Comparison of ENCODE assay signal across 8 mouse cellular contexts in the genomic region with DNA sequence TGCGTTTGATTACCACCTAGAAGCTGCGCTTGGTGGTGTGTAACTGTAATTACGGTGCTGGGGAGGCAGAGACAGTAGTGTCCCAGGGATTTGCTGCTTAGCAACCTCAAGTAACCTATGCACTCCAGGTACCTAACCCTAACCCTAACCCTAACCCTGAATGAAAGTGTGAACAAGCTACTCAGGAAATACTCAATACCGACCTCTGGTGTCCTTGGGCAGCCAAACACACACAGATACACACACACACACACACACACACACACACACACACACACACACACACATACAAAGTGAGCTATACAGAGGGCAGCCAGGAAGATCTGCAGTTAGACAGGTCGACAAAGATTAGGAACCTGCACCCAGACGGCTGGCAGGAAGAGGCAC. TPM values are rescaled to one million over a fixed set of nuclear protein-coding genes. Genes with fewer than 3 reads are reported as not detected.
A peak's percentile ranks its signal among the peaks of the same experiment; 100 is the strongest.
DNase-seq lines count a peak whose midpoint lies in the region; ATAC-seq and TF ChIP-seq lines count a peak whose summit lies in the region.

No protein-coding gene starts in this region.

- H3K79me2 ChIP-seq in myocyte (ENCODE audit: control insufficient read depth, insufficient read depth) = peaks cover 5% of the 10 kb centered on the region

- no peaks in the 10 kb centered on the region for H3K9me3 ChIP-seq in kidney, postnatal 0 days (replicated peaks; ENCODE audit: low read length)
- H3K9me3 ChIP-seq in intestine, embryonic 15.5 days = no peaks in the 10 kb centered on the region

- H3K4me1 ChIP-seq in kidney, postnatal 0 days (replicated peaks; ENCODE audit: insufficient read depth, low read length) = 0 out of 2 replicates have a peak, but pooled peaks cover 8% of the 10 kb centered on the region
- peaks cover 10% of the 10 kb centered on the region for H3K4me1 ChIP-seq in intestine, embryonic 15.5 days (replicated peaks)

- H3K4me2 ChIP-seq in kidney, postnatal 0 days (ENCODE audit: low read length) = peak overlapping the region; percentile 68
- peak overlapping the region; percentile 65 for H3K4me2 ChIP-seq in intestine, embryonic 15.5 days (replicated peaks)
- H3K4me2 ChIP-seq in myocyte (ENCODE audit: low read depth) = peak overlapping the region; percentile 56

- no peak for TF ChIP-seq POLR2A in myocyte (IDR thresholded peaks at IDR 0.05; ENCODE audit: insufficient read length, low read depth)

- H3K9ac ChIP-seq in kidney, postnatal 0 days (ENCODE audit: low read depth, low read length) = peak overlapping the region; percentile 81
- peak overlapping the region; percentile 74; the same call in 1 of the 2 replicates for H3K9ac ChIP-seq in intestine, embryonic 15.5 days

- peak overlapping the region; percentile 96 for H3ac ChIP-seq in myocyte (ENCODE audit: control insufficient read depth, insufficient read length)

- intact Hi-C loops in left cerebral cortex, postnatal 4 days (cut with DNase I) = loop anchor here (10.0 kb wide), 2 partner anchors 156 to 186 kb away; partner anchors contain the start of gene Bhlhe23

- no peak for DNase-seq in kidney, postnatal 0 days (ENCODE audit: low spot score)
- no peak for DNase-seq in kidney, postnatal 25 days
- DNase-seq in left cerebral cortex, postnatal 4 days = no peak
- no peak for DNase-seq in thymus, postnatal 10 days (ENCODE audit: low spot score in 2 of 2)
- DNase-seq in urinary bladder, adult 2 months (ENCODE audit: low spot score) = no peak

- no peak; the same call in 1 of the 2 replicates for ATAC-seq in kidney, postnatal 0 days (replicated peaks; ENCODE audit: low FRiP score, low read depth)
- ATAC-seq in common myeloid progenitor, adult 5-6 weeks (replicated peaks; ENCODE audit: low read depth, poor library complexity, severe bottlenecking) = peak; percentile 14
- ATAC-seq in intestine, embryonic 15.5 days = no peak; the same call in 1 of the 2 replicates

- peak overlapping the region; percentile 68 for H3K4me3 ChIP-seq in kidney, postnatal 0 days (replicated peaks; ENCODE audit: low read depth, low read length)
- H3K4me3 ChIP-seq in intestine, embryonic 15.5 days (replicated peaks) = peak overlapping the region; percentile 62
- H3K4me3 ChIP-seq in myocyte = peak overlapping the region; percentile 90

- H3K27ac ChIP-seq in kidney, postnatal 0 days = peak overlapping the region; percentile 89
- peak overlapping the region; percentile 80 for H3K27ac ChIP-seq in intestine, embryonic 15.5 days

- 54% methylated on average over 6 of the region's 6 CpGs for WGBS in kidney, postnatal 0 days
- WGBS in intestine, embryonic 15.5 days = 47% methylated on average over 6 of the region's 6 CpGs

- H3K36me3 ChIP-seq in kidney, postnatal 0 days (ENCODE audit: insufficient read depth, low read length) = peaks cover 33% of the 10 kb centered on the region
- peaks cover 35% of the 10 kb centered on the region for H3K36me3 ChIP-seq in intestine, embryonic 15.5 days
- H3K36me3 ChIP-seq in myocyte (ENCODE audit: control insufficient read depth, insufficient read depth) = peaks cover 17% of the 10 kb centered on the region

- H3K27me3 ChIP-seq in kidney, postnatal 0 days (ENCODE audit: insufficient read depth, low read length) = no peaks in the 10 kb centered on the region
- H3K27me3 ChIP-seq in intestine, embryonic 15.5 days (replicated peaks) = no peaks in the 10 kb centered on the region
- H3K27me3 ChIP-seq in myocyte (ENCODE audit: control insufficient read depth, insufficient read depth, insufficient read length) = no peaks in the 10 kb centered on the region

- peak; percentile 19; the same call in 1 of the 2 replicates for TF ChIP-seq CTCF in kidney, postnatal 0 days (IDR thresholded peaks at IDR 0.05; ENCODE audit: low read depth)

TF ChIP-seq in myocyte, 11 proteins besides CTCF, POLR2A, EP300 and RAD21:
- TF ChIP-seq SRF (IDR thresholded peaks at IDR 0.05; ENCODE audit: control insufficient read depth, insufficient read length, low read depth) = no peak
- TF ChIP-seq POLR2AphosphoS2 (IDR thresholded peaks at IDR 0.05; ENCODE audit: insufficient read length, low read depth) = no peak
- no peak for TF ChIP-seq MAX (IDR thresholded peaks at IDR 0.05; ENCODE audit: low read depth)
- TF ChIP-seq MYOG (IDR thresholded peaks at IDR 0.05; ENCODE audit: control insufficient read depth in 1 of 3, insufficient read depth in 1 of 3, insufficient read length in 2 of 3, low read depth in 2 of 3) = no peak
- no peak for TF ChIP-seq CEBPB (IDR thresholded peaks at IDR 0.05; ENCODE audit: insufficient read depth, poor library complexity, severe bottlenecking)
TF ChIP-seq in myocyte: peak in this region for 0.

RNA-seq across cellular contexts. Expression of gene Ogfr, which starts 0.3 kb away (rescaled TPM):
- 52.1 and 54.5 TPM in 2 replicates for polyA plus RNA-seq in kidney, postnatal 0 days (2015; fragmentation: Nextera tagmentation; extraction: Ambion mirVana)
- 39.4 and 47.0 TPM in 2 replicates for total RNA-seq in common myeloid progenitor, adult 5-6 weeks (2017)
- 42.1 and 44.2 TPM in 2 replicates for polyA plus RNA-seq in intestine, embryonic 15.5 days (2015; fragmentation: Nextera tagmentation; extraction: Ambion mirVana)
- 81.8 TPM for polyA plus RNA-seq in myocyte (2012; fragmentation: generic; extraction: Trizol)
- 10 to 100 TPM; 76.3 to 79.2 TPM for total RNA-seq in left cerebral cortex, postnatal 4 days (2021)
- 28.2 and 31.9 TPM in 2 replicates for polyA plus RNA-seq in urinary bladder, adult 2 months (2012; rRNA removed)

RNA-seq across cellular contexts. Expression of gene Mrgbp, which starts 7.6 kb away (rescaled TPM):
- polyA plus RNA-seq in kidney, postnatal 0 days (2015; fragmentation: Nextera tagmentation; extraction: Ambion mirVana) = 32.1 and 34.1 TPM in 2 replicates
- total RNA-seq in common myeloid progenitor, adult 5-6 weeks (2017) = 31.9 and 43.0 TPM in 2 replicates
- polyA plus RNA-seq in intestine, embryonic 15.5 days (2015; fragmentation: Nextera tagmentation; extraction: Ambion mirVana) = 20.7 and 22.3 TPM in 2 replicates
- polyA plus RNA-seq in myocyte (2012; fragmentation: generic; extraction: Trizol) = 17.9 TPM
- total RNA-seq in left cerebral cortex, postnatal 4 days (2021) = 10 to 100 TPM; 25.9 to 28.9 TPM
- 21.8 and 27.0 TPM in 2 replicates for polyA plus RNA-seq in urinary bladder, adult 2 months (2012; rRNA removed)

RNA-seq across cellular contexts. Expression of gene Col9a3, which starts 8.9 kb away (rescaled TPM):
- polyA plus RNA-seq in kidney, postnatal 0 days (2015; fragmentation: Nextera tagmentation; extraction: Ambion mirVana) = 4.0 and 5.1 TPM in 2 replicates
- not detected in 2 replicates for total RNA-seq in common myeloid progenitor, adult 5-6 weeks (2017)
- polyA plus RNA-seq in intestine, embryonic 15.5 days (2015; fragmentation: Nextera tagmentation; extraction: Ambion mirVana) = 5.5 and 6.7 TPM in 2 replicates
- polyA plus RNA-seq in myocyte (2012; fragmentation: generic; extraction: Trizol) = 0.22 TPM
- 10 to 100 TPM; 22.5 to 22.6 TPM for total RNA-seq in left cerebral cortex, postnatal 4 days (2021)
- 1.5 and 1.7 TPM in 2 replicates for polyA plus RNA-seq in urinary bladder, adult 2 months (2012; rRNA removed)

RNA-seq across cellular contexts. Expression of gene Tcfl5, which starts 53.8 kb away (rescaled TPM):
- 0.08 and 0.13 TPM in 2 replicates for polyA plus RNA-seq in kidney, postnatal 0 days (2015; fragmentation: Nextera tagmentation; extraction: Ambion mirVana)
- total RNA-seq in common myeloid progenitor, adult 5-6 weeks (2017) = not detected in 2 replicates
- 0.13 TPM in 1 of 2 replicates, not detected in the other for polyA plus RNA-seq in intestine, embryonic 15.5 days (2015; fragmentation: Nextera tagmentation; extraction: Ambion mirVana)
- not detected for polyA plus RNA-seq in myocyte (2012; fragmentation: generic; extraction: Trizol)
- total RNA-seq in left cerebral cortex, postnatal 4 days (2021) = 1 to 10 TPM; 2.7 to 3.7 TPM
- 0.37 and 0.62 TPM in 2 replicates for polyA plus RNA-seq in urinary bladder, adult 2 months (2012; rRNA removed)
